Mouse (Mus musculus): ENCODE measurements around the gene Sh2b3. TPM values are rescaled to one million over a fixed set of nuclear protein-coding genes. Genes with fewer than 3 reads are reported as not detected.

Gene Sh2b3
- polyA plus RNA-seq, 1 experiment from 2014 or later, result 7.1 TPM

DNA sequence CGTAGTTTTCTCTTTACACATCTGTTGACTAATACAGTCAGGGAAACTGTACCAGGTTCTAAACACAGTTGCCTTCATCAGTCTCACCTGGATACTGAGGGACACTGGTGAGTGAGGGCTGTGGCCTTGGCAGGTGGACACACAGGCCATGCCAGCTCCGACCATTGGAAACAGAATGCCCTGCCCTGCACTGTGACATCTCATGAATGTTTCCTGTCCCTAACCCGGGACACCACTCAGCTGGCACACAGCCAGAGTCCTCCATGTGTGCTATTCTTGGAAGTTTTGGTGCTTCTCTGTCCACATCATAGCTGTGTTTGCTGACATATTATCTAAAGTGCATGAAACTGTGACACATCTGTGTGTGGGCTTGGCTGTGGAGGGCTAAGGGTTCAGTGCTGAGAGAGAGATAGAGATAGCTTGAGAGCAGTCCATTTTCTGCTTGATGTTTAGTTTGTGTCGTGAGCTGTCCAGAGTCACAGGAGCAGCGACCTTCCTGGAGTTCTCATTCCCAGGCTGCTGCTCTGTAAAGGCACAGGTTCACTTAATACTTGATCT, 27.7 kb downstream of the Sh2b3 start:
- 84% methylated on average over 5 of the region's 5 CpGs for WGBS
- Histone ChIP-seq H3K9me3 (no peaks in the 10 kb centered on the region), H3K4me1 (no peaks in the 10 kb centered on the region; the same call in 1 of the 2 replicates), H3K4me3 (replicated peaks) (no peak overlapping the region), H3K27ac (no peak overlapping the region), H3K4me2 (no peak overlapping the region), H3K9ac (no peak overlapping the region), H3K36me3 (replicated peaks) (peaks cover 66% of the 10 kb centered on the region), H3K27me3 (no peaks in the 10 kb centered on the region)
- ATAC-seq (ENCODE audit: low FRiP score), result no peak

GRCm38 (mm10) chr5:121808202-121808601, 29.2 kb downstream of the Sh2b3 start:
- ATAC-seq (ENCODE audit: low FRiP score), result no peak
- no peak overlapping the region for H3K27ac ChIP-seq
- H3K4me1 ChIP-seq, result no peaks in the 10 kb centered on the region; the same call in 1 of the 2 replicates
- H3K27me3 ChIP-seq, result no peaks in the 10 kb centered on the region
- peaks cover 68% of the 10 kb centered on the region for H3K36me3 ChIP-seq (replicated peaks)
- no peak overlapping the region for H3K4me2 ChIP-seq
- no peak overlapping the region for H3K4me3 ChIP-seq (replicated peaks)
- no peak overlapping the region for H3K9ac ChIP-seq
- WGBS, result 90% methylated on average over 2 of the region's 2 CpGs
- H3K9me3 ChIP-seq, result no peaks in the 10 kb centered on the region

DNA sequence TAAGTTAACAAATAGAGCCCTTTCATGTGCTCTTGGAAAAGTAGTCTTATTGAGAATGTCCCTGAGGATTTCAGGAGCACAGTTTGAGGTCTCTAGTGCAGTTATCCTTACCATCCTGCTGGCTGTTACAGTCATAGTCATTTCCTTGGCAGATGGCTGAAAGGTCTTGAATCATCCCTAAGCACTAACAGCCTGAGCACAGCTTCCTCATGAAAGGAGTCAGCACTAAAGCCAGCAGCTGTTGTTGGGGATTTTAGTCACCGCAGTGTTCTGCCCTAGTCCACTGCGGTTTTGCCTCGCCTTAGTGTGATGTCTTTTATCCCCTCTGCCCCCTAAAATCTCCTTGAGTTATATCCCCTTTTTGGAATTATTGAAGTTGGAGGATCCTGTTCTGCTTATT, 30.3 kb downstream of the Sh2b3 start:
- H3K4me1 ChIP-seq, result no peaks in the 10 kb centered on the region; the same call in 1 of the 2 replicates
- no peaks in the 10 kb centered on the region for H3K27me3 ChIP-seq
- no peaks in the 10 kb centered on the region for H3K9me3 ChIP-seq
- peaks cover 68% of the 10 kb centered on the region for H3K36me3 ChIP-seq (replicated peaks)
- no peak for ATAC-seq (ENCODE audit: low FRiP score)
- H3K27ac ChIP-seq, result no peak overlapping the region
- H3K9ac ChIP-seq, result no peak overlapping the region
- no peak overlapping the region for H3K4me3 ChIP-seq (replicated peaks)
- H3K4me2 ChIP-seq, result no peak overlapping the region
- 80% methylated on average over 3 of the region's 3 CpGs for WGBS

DNA sequence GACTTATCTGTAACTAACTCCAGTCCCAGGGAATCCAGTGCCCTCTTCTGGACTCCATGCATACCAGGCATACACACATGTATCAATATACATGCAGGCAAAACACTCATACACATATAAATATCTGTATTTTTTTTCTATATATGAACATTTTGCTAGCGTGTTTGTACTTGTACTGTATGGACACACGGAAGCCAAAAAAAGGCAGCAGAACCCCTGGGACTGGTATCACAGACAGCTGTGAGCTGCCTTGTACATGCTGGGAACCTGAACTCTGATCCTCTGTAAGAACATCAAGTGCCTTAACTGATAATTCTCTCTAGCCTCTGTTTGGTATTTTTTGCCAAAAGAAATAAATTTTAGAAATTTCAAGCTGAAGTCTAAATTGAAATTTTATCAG, 39.0 kb downstream of the Sh2b3 start:
- no peak overlapping the region for H3K4me2 ChIP-seq
- no peak overlapping the region for H3K27ac ChIP-seq
- H3K9me3 ChIP-seq, result no peaks in the 10 kb centered on the region
- H3K27me3 ChIP-seq, result no peaks in the 10 kb centered on the region
- H3K9ac ChIP-seq, result no peak overlapping the region
- H3K4me1 ChIP-seq, result no peaks in the 10 kb centered on the region
- H3K4me3 ChIP-seq (replicated peaks), result no peak overlapping the region
- WGBS, result 98% methylated on average over 2 of the region's 2 CpGs
- no peak for ATAC-seq (ENCODE audit: low FRiP score)
- peaks cover 76% of the 10 kb centered on the region for H3K36me3 ChIP-seq (replicated peaks)

DNA sequence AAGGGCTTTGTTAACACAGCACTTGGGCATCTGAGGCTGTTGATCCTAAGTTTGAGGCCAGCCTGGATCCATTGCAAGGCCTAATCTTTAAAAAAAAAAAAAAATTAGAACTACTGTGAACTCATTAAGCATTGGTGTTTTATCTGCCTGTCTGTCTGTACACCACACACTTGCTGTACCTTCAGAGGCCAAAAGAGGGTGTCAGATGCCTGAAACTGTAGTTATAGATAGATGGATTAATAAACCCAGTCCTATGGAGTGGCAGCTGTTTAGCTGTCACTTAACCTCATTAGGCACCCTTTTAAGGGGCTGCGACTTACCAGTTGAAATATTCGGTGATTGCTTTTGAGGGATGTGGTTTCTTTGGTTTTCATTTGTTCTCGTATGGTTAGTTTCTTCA, 41.6 kb downstream of the Sh2b3 start:
- Histone ChIP-seq H3K27me3 (no peaks in the 10 kb centered on the region), H3K9ac (no peak overlapping the region), H3K4me1 (no peaks in the 10 kb centered on the region), H3K4me3 (replicated peaks) (no peak overlapping the region), H3K36me3 (replicated peaks) (peaks cover 61% of the 10 kb centered on the region), H3K27ac (no peak overlapping the region), H3K4me2 (no peak overlapping the region), H3K9me3 (no peaks in the 10 kb centered on the region)
- WGBS, result 80% methylated on average over 3 of the region's 3 CpGs
- ATAC-seq (ENCODE audit: low FRiP score), result no peak

DNA sequence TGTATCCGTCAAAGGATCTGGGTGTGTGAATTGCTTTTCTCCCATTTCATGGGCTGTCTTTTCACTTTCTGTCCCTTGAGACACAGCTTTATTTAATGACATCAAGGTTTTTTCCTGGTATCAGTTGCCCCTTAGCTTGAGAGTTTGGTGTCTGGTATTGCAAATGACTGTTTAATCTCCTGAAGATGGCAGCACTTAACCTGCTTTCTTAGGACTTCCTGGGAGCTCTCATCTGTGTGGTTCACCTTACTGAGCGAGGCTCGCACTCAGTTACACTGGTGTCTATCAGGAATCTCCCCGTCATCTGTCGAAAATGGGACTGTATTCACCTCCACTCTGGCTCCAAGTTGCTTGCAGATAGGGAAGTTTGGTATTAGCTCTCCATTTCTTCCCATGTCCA, 46.4 kb downstream of the Sh2b3 start:
- no peak overlapping the region for H3K4me3 ChIP-seq (replicated peaks)
- ATAC-seq (ENCODE audit: low FRiP score), result no peak
- H3K9ac ChIP-seq, result no peak overlapping the region
- no peak overlapping the region for H3K4me2 ChIP-seq
- H3K9me3 ChIP-seq, result no peaks in the 10 kb centered on the region
- H3K4me1 ChIP-seq, result no peaks in the 10 kb centered on the region
- 91% methylated on average over 5 of the region's 5 CpGs for WGBS
- no peak overlapping the region for H3K27ac ChIP-seq
- peaks cover 47% of the 10 kb centered on the region for H3K36me3 ChIP-seq (replicated peaks)
- H3K27me3 ChIP-seq, result no peaks in the 10 kb centered on the region

DNA sequence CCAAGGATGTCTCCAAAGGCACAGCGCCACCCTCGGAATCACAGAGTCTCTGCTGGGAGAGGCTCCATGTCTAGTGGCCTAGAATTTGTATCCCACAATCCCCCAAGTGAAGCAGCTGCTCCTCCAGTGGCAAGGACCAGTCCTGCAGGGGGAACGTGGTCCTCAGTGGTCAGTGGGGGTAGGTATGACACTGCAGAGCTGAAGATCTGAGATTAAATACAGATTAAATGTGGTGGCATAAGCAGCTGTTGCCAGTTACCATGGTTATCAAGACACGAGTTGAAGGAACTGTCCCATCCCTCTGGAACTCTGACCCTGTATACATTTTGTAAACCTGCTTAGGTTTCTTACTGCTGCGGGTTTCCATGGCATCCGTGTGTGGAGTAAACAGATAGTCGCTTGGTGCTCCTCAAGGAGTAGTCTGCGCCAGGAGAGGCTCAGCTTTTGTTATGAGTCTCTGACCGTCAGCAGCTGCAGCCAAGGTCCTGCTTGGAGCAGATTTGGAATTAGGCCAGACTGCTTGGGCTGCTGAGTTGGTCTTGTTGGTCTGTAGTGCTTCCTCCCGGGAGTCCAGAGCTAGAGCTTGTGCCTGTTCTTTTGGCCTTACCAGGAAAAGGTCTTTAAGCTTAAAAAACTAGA, 53.5 kb downstream of the Sh2b3 start:
- Histone ChIP-seq H3K27me3 (no peaks in the 10 kb centered on the region), H3K4me2 (no peak overlapping the region), H3K36me3 (replicated peaks) (peaks cover 49% of the 10 kb centered on the region), H3K9ac (no peak overlapping the region), H3K4me1 (no peaks in the 10 kb centered on the region), H3K27ac (no peak overlapping the region), H3K4me3 (replicated peaks) (no peak overlapping the region), H3K9me3 (no peaks in the 10 kb centered on the region)
- no peak for ATAC-seq (ENCODE audit: low FRiP score)
- 82% methylated on average over 10 of the region's 10 CpGs for WGBS

GRCm38 (mm10) chr5:121782467-121782866, 55.0 kb downstream of the Sh2b3 start:
- peaks cover 56% of the 10 kb centered on the region for H3K36me3 ChIP-seq (replicated peaks)
- no peak overlapping the region for H3K27ac ChIP-seq
- no peak overlapping the region for H3K9ac ChIP-seq
- H3K4me2 ChIP-seq, result no peak overlapping the region
- no peaks in the 10 kb centered on the region for H3K9me3 ChIP-seq
- H3K27me3 ChIP-seq, result no peaks in the 10 kb centered on the region
- peaks cover 3% of the 10 kb centered on the region; the same call in 1 of the 2 replicates for H3K4me1 ChIP-seq
- no peak for ATAC-seq (ENCODE audit: low FRiP score)
- no peak overlapping the region for H3K4me3 ChIP-seq (replicated peaks)
- 61% methylated on average over 4 of the region's 4 CpGs for WGBS

DNA sequence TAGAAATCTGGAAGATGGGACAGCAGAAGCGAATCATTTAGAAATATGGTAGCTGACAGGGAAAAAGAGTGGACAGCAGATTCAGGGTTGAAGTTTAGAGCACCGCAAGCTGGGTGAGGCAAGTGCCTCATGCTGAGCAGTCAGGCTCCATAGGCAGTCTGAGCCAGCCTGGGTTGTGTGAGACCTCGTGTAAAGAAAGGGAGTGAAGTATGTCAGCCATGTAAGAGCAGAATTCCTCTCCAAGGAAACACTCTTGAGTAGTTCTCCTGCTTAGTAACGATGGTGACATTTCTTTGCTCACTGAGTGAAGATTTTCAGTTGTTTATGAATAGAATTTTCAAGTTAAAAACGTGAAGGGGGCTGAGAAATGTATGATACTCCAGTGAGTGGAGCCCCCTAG, 57.3 kb downstream of the Sh2b3 start:
- Histone ChIP-seq H3K4me1 (peaks cover 3% of the 10 kb centered on the region; the same call in 1 of the 2 replicates), H3K27ac (no peak overlapping the region), H3K36me3 (replicated peaks) (peaks cover 53% of the 10 kb centered on the region), H3K4me3 (replicated peaks) (no peak overlapping the region), H3K9ac (no peak overlapping the region), H3K4me2 (no peak overlapping the region), H3K9me3 (no peaks in the 10 kb centered on the region), H3K27me3 (no peaks in the 10 kb centered on the region)
- no peak for ATAC-seq (ENCODE audit: low FRiP score)
- WGBS, result 81% methylated on average over 5 of the region's 5 CpGs

GRCm38 (mm10) chr5:121778485-121779119, 58.8 kb downstream of the Sh2b3 start:
- H3K36me3 ChIP-seq (replicated peaks), result peaks cover 52% of the 10 kb centered on the region
- H3K4me2 ChIP-seq, result no peak overlapping the region
- H3K4me3 ChIP-seq (replicated peaks), result no peak overlapping the region
- H3K27ac ChIP-seq, result peak overlapping the region; percentile 72
- no peak for ATAC-seq (ENCODE audit: low FRiP score)
- H3K4me1 ChIP-seq, result peaks cover 3% of the 10 kb centered on the region; the same call in 1 of the 2 replicates
- no peaks in the 10 kb centered on the region for H3K27me3 ChIP-seq
- WGBS, result 68% methylated on average over 7 of the region's 7 CpGs
- no peaks in the 10 kb centered on the region for H3K9me3 ChIP-seq
- H3K9ac ChIP-seq, result no peak overlapping the region

- no peak overlapping the region for H3K4me2 ChIP-seq
- 93% methylated on average over 3 of the region's 3 CpGs for WGBS
These were observed 65.8 kb downstream of the Sh2b3 start for GRCm38 (mm10) chr5:121771611-121772010.

DNA sequence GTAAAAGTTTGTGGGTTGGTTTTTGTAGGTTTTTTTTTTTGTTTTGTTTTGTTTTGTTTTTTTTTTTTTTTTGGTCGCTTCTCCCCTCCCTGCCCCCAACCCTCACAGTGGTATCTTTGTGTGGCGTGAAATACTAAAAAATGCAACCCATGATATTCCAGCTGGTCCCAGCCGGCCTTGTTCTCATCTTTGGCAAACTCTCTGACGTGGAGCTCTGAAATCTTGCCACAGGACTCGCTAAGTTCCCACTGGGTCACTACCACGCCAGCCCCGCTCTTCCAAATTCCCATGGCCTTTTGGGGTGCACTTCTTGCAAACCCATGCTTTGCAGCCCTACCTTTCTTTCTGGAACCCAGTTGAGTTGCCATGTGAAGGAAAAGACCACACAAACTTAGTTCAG, 67.6 kb downstream of the Sh2b3 start:
- H3K4me1 ChIP-seq, result no peaks in the 10 kb centered on the region
- ATAC-seq (ENCODE audit: low FRiP score), result no peak
- H3K27ac ChIP-seq, result no peak overlapping the region
- H3K27me3 ChIP-seq, result no peaks in the 10 kb centered on the region
- H3K4me2 ChIP-seq, result no peak overlapping the region
- H3K36me3 ChIP-seq (replicated peaks), result peaks cover 27% of the 10 kb centered on the region
- no peak overlapping the region for H3K9ac ChIP-seq
- no peak overlapping the region for H3K4me3 ChIP-seq (replicated peaks)
- H3K9me3 ChIP-seq, result no peaks in the 10 kb centered on the region
- 89% methylated on average over 7 of the region's 7 CpGs for whole genome bisulfite sequencing

More at GRCm38 (mm10) chr5:121771611-121772010, 65.8 kb downstream of the Sh2b3 start:
- H3K4me3 ChIP-seq (replicated peaks), result no peak overlapping the region
- peaks cover 41% of the 10 kb centered on the region for H3K36me3 ChIP-seq (replicated peaks)
- no peaks in the 10 kb centered on the region for H3K9me3 ChIP-seq
- ATAC-seq (ENCODE audit: low FRiP score), result no peak
- no peak overlapping the region for H3K9ac ChIP-seq
- H3K27me3 ChIP-seq, result no peaks in the 10 kb centered on the region
- H3K27ac ChIP-seq, result no peak overlapping the region
- H3K4me1 ChIP-seq, result no peaks in the 10 kb centered on the region

DNA sequence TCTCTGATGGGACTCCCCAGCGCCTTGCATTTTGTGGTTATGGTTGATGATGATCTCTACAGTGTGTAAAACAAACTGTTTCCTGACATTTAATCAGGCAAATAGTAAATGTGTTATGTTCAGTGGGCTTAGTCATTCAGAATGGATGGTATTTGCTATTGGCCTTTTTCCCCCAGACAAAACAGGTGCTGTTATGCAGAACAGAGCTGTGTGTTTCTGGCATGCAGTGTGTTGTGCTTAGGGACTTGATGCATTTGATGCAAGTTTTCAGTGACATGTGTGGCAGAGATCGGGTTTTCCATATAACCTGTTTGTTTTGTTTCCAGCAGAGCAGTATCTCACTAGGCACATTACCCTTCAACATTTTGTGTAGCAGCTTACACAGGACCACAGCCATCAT, 69.9 kb downstream of the Sh2b3 start:
- H3K4me3 ChIP-seq (replicated peaks), result no peak overlapping the region
- H3K4me2 ChIP-seq, result no peak overlapping the region
- H3K27ac ChIP-seq, result no peak overlapping the region
- ATAC-seq (ENCODE audit: low FRiP score), result no peak
- no peaks in the 10 kb centered on the region for H3K27me3 ChIP-seq
- peaks cover 12% of the 10 kb centered on the region for H3K36me3 ChIP-seq (replicated peaks)
- no peak overlapping the region for H3K9ac ChIP-seq
- H3K4me1 ChIP-seq, result no peaks in the 10 kb centered on the region
- H3K9me3 ChIP-seq, result no peaks in the 10 kb centered on the region
- 88% methylated on average over 2 of the region's 2 CpGs for WGBS

All from forebrain, embryonic 12.5 days (tissue).